Mouse (Mus musculus) small intestine, adult 2 months (tissue): ENCODE data around the gene Ripply2.

Source experiments
- CTCF ChIP-seq: fragments of 200-500 bp; IDR thresholded peaks from 2 replicates; pipeline ENCODE4 v1.5.1; 2012; ENCODE audit warnings: low read depth, mild to moderate bottlenecking, control low read depth, inconsistent platforms, low read length, moderate library complexity, mixed read lengths; ENCODE audit not compliant: insufficient replicate concordance, insufficient read length; ENCODE audit errors: extremely low read depth
- POLR2A ChIP-seq: fragments of 200-500 bp; IDR thresholded peaks from 2 replicates; pipeline ENCODE4 v1.6.1; 2012; ENCODE audit warnings: low read depth, mild to moderate bottlenecking, control low read depth, inconsistent platforms, low read length, moderate library complexity

DNA sequence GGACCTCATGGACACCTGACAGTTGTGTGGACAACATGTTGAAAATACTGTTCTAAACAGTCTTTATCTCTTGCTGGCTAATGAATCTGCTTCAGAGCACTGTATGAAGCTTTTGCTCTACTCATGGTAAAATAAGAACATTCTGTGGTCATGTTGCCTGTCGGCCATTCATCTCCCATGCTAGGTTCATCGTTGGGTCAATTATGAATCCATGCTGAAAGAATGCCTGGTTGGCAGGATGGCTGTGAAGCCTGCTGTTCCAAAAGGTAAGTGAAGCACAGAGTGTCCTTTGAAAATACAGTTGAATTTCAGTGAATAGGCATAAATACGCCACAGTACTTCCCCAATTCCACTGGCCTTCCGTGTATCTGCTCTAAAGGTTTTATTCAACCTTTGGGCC is 16.9 kb downstream of the Ripply2 start:
- TF ChIP-seq CTCF = no peak
- no peak for TF ChIP-seq POLR2A
